In the genomic region with DNA sequence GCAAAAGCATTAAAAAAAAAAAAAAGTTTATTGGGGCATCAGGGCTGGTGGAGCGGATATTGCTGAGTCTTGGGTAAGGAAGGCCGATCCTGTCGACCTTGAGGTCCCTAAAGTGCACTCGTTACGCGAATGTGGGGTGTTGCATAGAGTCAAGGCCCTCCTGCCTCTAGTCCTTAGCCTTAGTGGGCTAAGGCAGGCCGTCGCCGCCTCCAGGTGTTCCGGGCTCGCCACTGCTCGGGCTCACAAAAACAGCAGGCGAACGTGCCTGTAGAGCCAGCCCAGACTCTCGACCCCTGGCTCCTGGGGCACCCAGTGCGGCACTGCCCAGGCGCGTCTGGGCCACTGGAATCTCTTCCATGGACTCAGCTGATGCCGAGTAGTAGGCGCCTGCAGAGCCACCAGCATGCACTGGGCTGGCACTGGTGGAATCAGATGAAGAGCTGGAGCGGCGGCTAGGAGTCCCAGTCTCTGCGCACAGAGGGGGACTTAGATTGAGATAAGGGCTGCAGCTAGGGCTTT, we compare ENCODE assay signal across 24 mouse cellular contexts. TPM values are rescaled to one million over a fixed set of nuclear protein-coding genes. Genes with fewer than 3 reads are reported as not detected.
DNase-seq lines count a peak whose midpoint lies in the region; ATAC-seq and TF ChIP-seq lines count a peak whose summit lies in the region.
"Had no signal": no experiment of that assay in that cellular context is flagged by ENCODE, and none has a peak within 500 bp of the region (broad histone marks: within the 10 kb centered on the region; RNA-seq: fewer than 3 reads in every experiment).

No protein-coding gene starts in this region.

- peaks cover 88% of the 10 kb centered on the region for H3K4me1 ChIP-seq in forebrain, embryonic 10.5 days
- H3K4me1 ChIP-seq in forebrain, embryonic 13.5 days, result peaks cover 64% of the 10 kb centered on the region
- H3K4me1 ChIP-seq in hindbrain, embryonic 12.5 days, result peaks cover 76% of the 10 kb centered on the region
- H3K4me1 ChIP-seq in hindbrain, embryonic 16.5 days (ENCODE audit: control insufficient read depth, insufficient read depth, low read depth, low read length), result peaks cover 44% of the 10 kb centered on the region
- H3K4me1 ChIP-seq in testis, adult 2 months (ENCODE audit: control insufficient read depth, insufficient read depth, low read length), result peaks cover 36% of the 10 kb centered on the region
- peaks cover 18% of the 10 kb centered on the region; the same call in 1 of the 2 replicates for H3K4me1 ChIP-seq in intestine, postnatal 0 days (replicated peaks; ENCODE audit: control insufficient read depth, insufficient read depth, low read length)

- no peak for TF ChIP-seq POLR2A in testis, adult 2 months (IDR thresholded peaks at IDR 0.05; ENCODE audit: control insufficient read depth, low read depth, low read length)

- WGBS in forebrain, embryonic 10.5 days, result 7% methylated on average over 23 of the region's 23 CpGs
- 25% methylated on average over 23 of the region's 23 CpGs for WGBS in forebrain, embryonic 13.5 days
- 16% methylated on average over 23 of the region's 23 CpGs for WGBS in hindbrain, embryonic 12.5 days
- WGBS in hindbrain, embryonic 16.5 days, result 38% methylated on average over 23 of the region's 23 CpGs
- WGBS in intestine, postnatal 0 days, result 75% methylated on average over 23 of the region's 23 CpGs

- H3K36me3 ChIP-seq in forebrain, embryonic 10.5 days (replicated peaks), result peaks cover 10% of the 10 kb centered on the region
- peaks cover 18% of the 10 kb centered on the region; the same call in 1 of the 2 replicates for H3K36me3 ChIP-seq in forebrain, embryonic 13.5 days (ENCODE audit: poor library complexity, severe bottlenecking)
- H3K36me3 ChIP-seq in hindbrain, embryonic 12.5 days, result peaks cover 11% of the 10 kb centered on the region
- H3K36me3 ChIP-seq in hindbrain, embryonic 16.5 days (ENCODE audit: control insufficient read depth, insufficient read depth, low read length), result peaks cover 1% of the 10 kb centered on the region; the same call in 1 of the 2 replicates
- peaks cover 2% of the 10 kb centered on the region; the same call in 1 of the 2 replicates for H3K36me3 ChIP-seq in testis, adult 2 months (ENCODE audit: control insufficient read depth, insufficient read depth, low read length)
- H3K36me3 ChIP-seq in intestine, postnatal 0 days (ENCODE audit: control insufficient read depth, insufficient read depth), result peaks cover 19% of the 10 kb centered on the region; the same call in 1 of the 2 replicates
- H3K36me3 ChIP-seq: heart, embryonic 15.5 days; liver, embryonic 13.5 days had no signal

- ATAC-seq in forebrain, embryonic 13.5 days, result no peak
- ATAC-seq in hindbrain, embryonic 12.5 days (ENCODE audit: low FRiP score), result no peak
- ATAC-seq in hindbrain, embryonic 16.5 days, result no peak
- ATAC-seq in intestine, postnatal 0 days, result no peak
- ATAC-seq: activated CD4-positive, CD25-positive, alpha-beta regulatory T cell, adult 4 months; lung, postnatal 0 days; Patski had no signal

- H3K4me3 ChIP-seq in forebrain, embryonic 10.5 days, result peak overlapping the region; percentile 18; the same call in 1 of the 2 replicates
- H3K4me3 ChIP-seq in forebrain, embryonic 13.5 days, result no peak overlapping the region
- no peak overlapping the region for H3K4me3 ChIP-seq in hindbrain, embryonic 12.5 days
- no peak overlapping the region for H3K4me3 ChIP-seq in hindbrain, embryonic 16.5 days (ENCODE audit: low read length)
- 0 out of 2 replicates have a peak overlapping the region, but pooled peaks have one; percentile 11 for H3K4me3 ChIP-seq in testis, adult 2 months (ENCODE audit: control insufficient read depth, low read depth, low read length)
- H3K4me3 ChIP-seq in intestine, postnatal 0 days (ENCODE audit: low read depth, low read length), result no peak overlapping the region
- H3K4me3 ChIP-seq: embryonic facial prominence, embryonic 15.5 days; heart, embryonic 15.5 days; liver, embryonic 13.5 days; myocyte had no signal

- H3K9me3 ChIP-seq in forebrain, embryonic 10.5 days, result no peaks in the 10 kb centered on the region
- no peaks in the 10 kb centered on the region for H3K9me3 ChIP-seq in forebrain, embryonic 13.5 days (replicated peaks)
- H3K9me3 ChIP-seq in hindbrain, embryonic 12.5 days (replicated peaks), result no peaks in the 10 kb centered on the region
- no peaks in the 10 kb centered on the region for H3K9me3 ChIP-seq in hindbrain, embryonic 16.5 days (ENCODE audit: control insufficient read depth, low read length)
- no peaks in the 10 kb centered on the region for H3K9me3 ChIP-seq in intestine, postnatal 0 days (ENCODE audit: control insufficient read depth)
- H3K9me3 ChIP-seq: embryonic facial prominence, embryonic 15.5 days; heart, embryonic 15.5 days; hindbrain, embryonic 15.5 days; liver, embryonic 13.5 days had no signal

- no peak overlapping the region for H3K4me2 ChIP-seq in forebrain, embryonic 13.5 days
- H3K4me2 ChIP-seq in hindbrain, embryonic 12.5 days (replicated peaks), result 0 out of 2 replicates have a peak overlapping the region, but pooled peaks have one; percentile 4
- H3K4me2 ChIP-seq in hindbrain, embryonic 16.5 days (ENCODE audit: low read length), result no peak overlapping the region
- no peak overlapping the region for H3K4me2 ChIP-seq in intestine, postnatal 0 days (replicated peaks; ENCODE audit: low read depth)
- H3K4me2 ChIP-seq: embryonic facial prominence, embryonic 15.5 days had no signal

- H3K9ac ChIP-seq in forebrain, embryonic 13.5 days, result no peak overlapping the region
- no peak overlapping the region for H3K9ac ChIP-seq in hindbrain, embryonic 12.5 days
- no peak overlapping the region; the same call in 1 of the 2 replicates for H3K9ac ChIP-seq in hindbrain, embryonic 16.5 days (ENCODE audit: low read depth, low read length)
- no peak overlapping the region for H3K9ac ChIP-seq in intestine, postnatal 0 days (ENCODE audit: low read depth, low read length)
- H3K9ac ChIP-seq: embryonic facial prominence, embryonic 15.5 days; heart, embryonic 15.5 days; hindbrain, embryonic 15.5 days; liver, embryonic 13.5 days had no signal

- peak; percentile 35 for DNase-seq in forebrain, embryonic 10.5 days (ENCODE audit: extremely low spot score, low spot score)
- no peak for DNase-seq in testis, postnatal 14 days (ENCODE audit: low spot score)
- no peak for DNase-seq in embryo, embryonic 10 days (ENCODE audit: low spot score)
- DNase-seq: adrenal gland, postnatal 14 days; cerebellum, adult 8-10 months; gastrocnemius, postnatal 25 days; kidney, adult 18-20 months; liver, embryonic 13.5 days; thymus, adult 2 months had no signal

- peaks cover 71% of the 10 kb centered on the region for H3K27me3 ChIP-seq in forebrain, embryonic 10.5 days (ENCODE audit: poor library complexity, severe bottlenecking)
- H3K27me3 ChIP-seq in forebrain, embryonic 13.5 days, result peaks cover 31% of the 10 kb centered on the region
- H3K27me3 ChIP-seq in hindbrain, embryonic 12.5 days, result peaks cover 18% of the 10 kb centered on the region
- no peaks in the 10 kb centered on the region; the same call in 1 of the 2 replicates for H3K27me3 ChIP-seq in hindbrain, embryonic 16.5 days (replicated peaks; ENCODE audit: control insufficient read depth, insufficient read depth, low read length)
- no peaks in the 10 kb centered on the region for H3K27me3 ChIP-seq in testis, adult 2 months (ENCODE audit: control insufficient read depth, insufficient read depth, low read length)
- no peaks in the 10 kb centered on the region for H3K27me3 ChIP-seq in intestine, postnatal 0 days (replicated peaks; ENCODE audit: control insufficient read depth, insufficient read depth, low read length)
- H3K27me3 ChIP-seq: CH12.LX; hindbrain, embryonic 15.5 days; Patski had no signal

- TF ChIP-seq CTCF in testis, adult 2 months (IDR thresholded peaks at IDR 0.05; ENCODE audit: control insufficient read depth, insufficient read depth, insufficient replicate concordance, low read depth, low read length), result no peak
- no peak for TF ChIP-seq CTCF in intestine, postnatal 0 days (IDR thresholded peaks at IDR 0.05; ENCODE audit: low read depth)

- H3K27ac ChIP-seq in forebrain, embryonic 10.5 days, result peak overlapping the region; percentile 49
- no peak overlapping the region for H3K27ac ChIP-seq in forebrain, embryonic 13.5 days
- H3K27ac ChIP-seq in hindbrain, embryonic 12.5 days, result peak overlapping the region; percentile 40; the same call in 1 of the 2 replicates
- no peak overlapping the region for H3K27ac ChIP-seq in hindbrain, embryonic 16.5 days (ENCODE audit: low read depth, low read length)
- no peak overlapping the region; the same call in 1 of the 2 replicates for H3K27ac ChIP-seq in testis, adult 2 months (ENCODE audit: control insufficient read depth, insufficient read depth, low read depth, low read length)
- H3K27ac ChIP-seq in intestine, postnatal 0 days (ENCODE audit: low read depth, low read length), result no peak overlapping the region
- H3K27ac ChIP-seq: embryonic facial prominence, embryonic 15.5 days; heart, embryonic 15.5 days; liver, embryonic 13.5 days had no signal

RNA-seq across cellular contexts. Expression of a gene that starts 1.1 kb away (rescaled TPM):
- polyA plus RNA-seq in forebrain, embryonic 10.5 days (2016; fragmentation: Nextera tagmentation; extraction: Ambion mirVana), result 23.3 and 23.9 TPM in 2 replicates
- polyA plus RNA-seq in forebrain, embryonic 13.5 days (2015; fragmentation: Nextera tagmentation; extraction: Ambion mirVana), result 34.6 and 40.4 TPM in 2 replicates
- polyA plus RNA-seq in hindbrain, embryonic 12.5 days (2016; fragmentation: Nextera tagmentation; extraction: Ambion mirVana), result 162 and 186 TPM in 2 replicates
- polyA plus RNA-seq in hindbrain, embryonic 16.5 days (2015; fragmentation: Nextera tagmentation; extraction: Ambion mirVana), result 246 and 256 TPM in 2 replicates
- polyA plus RNA-seq in testis, adult 2 months (2012; rRNA removed), result 21.5 and 23.4 TPM in 2 replicates
- 67.9 and 78.5 TPM in 2 replicates for polyA plus RNA-seq in intestine, postnatal 0 days (2015; fragmentation: Nextera tagmentation; extraction: Ambion mirVana)

RNA-seq across cellular contexts. Expression of a gene that starts 24.2 kb away (rescaled TPM):
- polyA plus RNA-seq in forebrain, embryonic 10.5 days (2016; fragmentation: Nextera tagmentation; extraction: Ambion mirVana), result 12.9 and 18.5 TPM in 2 replicates
- 20.6 and 24.8 TPM in 2 replicates for polyA plus RNA-seq in forebrain, embryonic 13.5 days (2015; fragmentation: Nextera tagmentation; extraction: Ambion mirVana)
- polyA plus RNA-seq in hindbrain, embryonic 12.5 days (2016; fragmentation: Nextera tagmentation; extraction: Ambion mirVana), result 35.8 and 36.1 TPM in 2 replicates
- 39.0 and 40.2 TPM in 2 replicates for polyA plus RNA-seq in hindbrain, embryonic 16.5 days (2015; fragmentation: Nextera tagmentation; extraction: Ambion mirVana)
- 45.4 and 50.1 TPM in 2 replicates for polyA plus RNA-seq in testis, adult 2 months (2012; rRNA removed)
- polyA plus RNA-seq in intestine, postnatal 0 days (2015; fragmentation: Nextera tagmentation; extraction: Ambion mirVana), result 6.4 and 7.1 TPM in 2 replicates

RNA-seq across cellular contexts. Expression of a gene that starts 46.1 kb away (rescaled TPM):
- 12.3 and 15.6 TPM in 2 replicates for polyA plus RNA-seq in forebrain, embryonic 10.5 days (2016; fragmentation: Nextera tagmentation; extraction: Ambion mirVana)
- 3.9 and 6.1 TPM in 2 replicates for polyA plus RNA-seq in forebrain, embryonic 13.5 days (2015; fragmentation: Nextera tagmentation; extraction: Ambion mirVana)
- polyA plus RNA-seq in hindbrain, embryonic 12.5 days (2016; fragmentation: Nextera tagmentation; extraction: Ambion mirVana), result 24.2 and 24.7 TPM in 2 replicates
- polyA plus RNA-seq in hindbrain, embryonic 16.5 days (2015; fragmentation: Nextera tagmentation; extraction: Ambion mirVana), result 6.9 and 8.8 TPM in 2 replicates
- 0.19 and 0.41 TPM in 2 replicates for polyA plus RNA-seq in testis, adult 2 months (2012; rRNA removed)
- polyA plus RNA-seq in intestine, postnatal 0 days (2015; fragmentation: Nextera tagmentation; extraction: Ambion mirVana), result 1.1 and 4.1 TPM in 2 replicates
- polyA plus RNA-seq: activated CD4-positive, CD25-positive, alpha-beta regulatory T cell, adult 4 months had no signal

RNA-seq across cellular contexts. Expression of a gene that starts 59.1 kb away (rescaled TPM):
- polyA plus RNA-seq in forebrain, embryonic 10.5 days (2016; fragmentation: Nextera tagmentation; extraction: Ambion mirVana), result 0.36 and 0.93 TPM in 2 replicates
- 0.44 and 0.98 TPM in 2 replicates for polyA plus RNA-seq in forebrain, embryonic 13.5 days (2015; fragmentation: Nextera tagmentation; extraction: Ambion mirVana)
- polyA plus RNA-seq in hindbrain, embryonic 12.5 days (2016; fragmentation: Nextera tagmentation; extraction: Ambion mirVana), result 2.1 and 3.1 TPM in 2 replicates
- 0.44 and 0.60 TPM in 2 replicates for polyA plus RNA-seq in hindbrain, embryonic 16.5 days (2015; fragmentation: Nextera tagmentation; extraction: Ambion mirVana)
- 75.6 and 79.0 TPM in 2 replicates for polyA plus RNA-seq in testis, adult 2 months (2012; rRNA removed)
- 0.10 and 0.20 TPM in 2 replicates for polyA plus RNA-seq in intestine, postnatal 0 days (2015; fragmentation: Nextera tagmentation; extraction: Ambion mirVana)
- polyA plus RNA-seq: activated CD4-positive, CD25-positive, alpha-beta regulatory T cell, adult 4 months; myocyte; Patski had no signal

RNA-seq across cellular contexts. Expression of a gene that starts 59.2 kb away (rescaled TPM):
- not detected in 2 replicates for polyA plus RNA-seq in forebrain, embryonic 10.5 days (2016; fragmentation: Nextera tagmentation; extraction: Ambion mirVana)
- not detected in 2 replicates for polyA plus RNA-seq in forebrain, embryonic 13.5 days (2015; fragmentation: Nextera tagmentation; extraction: Ambion mirVana)
- 0.08 TPM in 1 of 2 replicates, not detected in the other for polyA plus RNA-seq in hindbrain, embryonic 12.5 days (2016; fragmentation: Nextera tagmentation; extraction: Ambion mirVana)
- 0.27 TPM in 1 of 2 replicates, not detected in the other for polyA plus RNA-seq in hindbrain, embryonic 16.5 days (2015; fragmentation: Nextera tagmentation; extraction: Ambion mirVana)
- 174 and 187 TPM in 2 replicates for polyA plus RNA-seq in testis, adult 2 months (2012; rRNA removed)
- polyA plus RNA-seq in intestine, postnatal 0 days (2015; fragmentation: Nextera tagmentation; extraction: Ambion mirVana), result 0.07 and 0.13 TPM in 2 replicates
- polyA plus RNA-seq: activated CD4-positive, CD25-positive, alpha-beta regulatory T cell, adult 4 months; embryonic facial prominence, embryonic 15.5 days; forebrain, embryonic 11.5 days; frontal cortex, adult 2 months; hindbrain, embryonic 15.5 days; liver, embryonic 13.5 days; myocyte; Patski had no signal

Comparison
In these comparisons a context has a peak if more than half of its experiments do, and no peak if none do; other contexts are left out.
1. H3K27ac ChIP-seq: peak in forebrain, embryonic 10.5 days (single experiment) and hindbrain, embryonic 12.5 days (single experiment); none in forebrain, embryonic 13.5 days (single experiment), hindbrain, embryonic 16.5 days (single experiment), testis, adult 2 months (single experiment) and intestine, postnatal 0 days (single experiment).
2. H3K4me3 ChIP-seq: peak in forebrain, embryonic 10.5 days (single experiment) and testis, adult 2 months (single experiment); none in forebrain, embryonic 13.5 days (single experiment), hindbrain, embryonic 12.5 days (single experiment), hindbrain, embryonic 16.5 days (single experiment) and intestine, postnatal 0 days (single experiment).